Mouse (Mus musculus) erythroblast, embryonic 14.5 days (primary cell): ENCODE results near the gene Ssu72.

Source experiments
- GATA1 ChIP-seq: IDR thresholded peaks from 2 replicates; pipeline ENCODE4 v1.6.1; 2012; ENCODE audit warnings: low read length, inconsistent platforms, mixed read lengths
- TAL1 ChIP-seq: IDR thresholded peaks from 3 replicates; pipeline ENCODE4 v1.6.1; 2012; ENCODE audit warnings: low read length, inconsistent platforms, mixed read lengths

DNA sequence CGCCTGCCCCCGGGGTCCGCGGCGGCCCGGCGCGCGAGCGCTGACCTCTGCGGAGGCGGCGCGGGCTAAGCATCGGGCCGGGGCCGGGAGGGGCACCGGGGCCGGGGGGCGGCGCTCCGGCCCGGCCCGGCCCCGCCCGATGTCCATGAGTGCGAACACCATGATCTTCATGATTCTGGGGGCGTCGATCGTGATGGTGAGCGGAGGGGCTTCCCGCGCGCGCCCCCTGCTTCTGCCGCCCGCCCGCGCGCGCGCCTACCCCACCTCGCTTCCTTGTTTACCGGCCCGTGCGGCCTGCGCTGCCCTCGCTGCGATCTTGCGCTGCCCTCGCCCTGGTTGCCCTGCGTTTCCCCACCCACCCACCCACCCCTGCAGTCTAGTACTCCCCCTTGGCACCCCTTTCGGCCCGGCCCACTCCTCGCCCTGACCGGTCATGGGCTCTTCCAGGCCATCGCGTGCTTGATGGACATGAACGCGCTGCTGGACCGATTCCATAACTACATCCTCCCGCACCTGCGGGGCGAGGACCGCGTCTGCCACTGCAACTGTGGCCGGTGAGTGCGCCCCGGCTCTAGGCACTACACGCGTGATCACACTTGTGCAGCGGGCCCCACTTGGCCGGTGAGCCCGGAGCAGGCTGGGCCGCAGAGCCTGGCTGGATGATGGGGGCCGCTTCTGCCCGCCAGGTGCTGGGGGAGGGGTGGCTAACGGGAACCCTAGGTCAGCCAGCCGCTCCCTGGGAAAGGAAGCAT lies 30.5 kb downstream of the Ssu72 start:
- TF ChIP-seq TAL1 = no peak
- TF ChIP-seq GATA1 = no peak
